Mouse (Mus musculus): ENCODE measurements around the gene Gpd2. TPM values are rescaled to one million over a fixed set of nuclear protein-coding genes. Genes with fewer than 3 reads are reported as not detected.

Gene Gpd2
- total RNA-seq (2021), result 100 to 1,000 TPM; 135 to 138 TPM

DNA sequence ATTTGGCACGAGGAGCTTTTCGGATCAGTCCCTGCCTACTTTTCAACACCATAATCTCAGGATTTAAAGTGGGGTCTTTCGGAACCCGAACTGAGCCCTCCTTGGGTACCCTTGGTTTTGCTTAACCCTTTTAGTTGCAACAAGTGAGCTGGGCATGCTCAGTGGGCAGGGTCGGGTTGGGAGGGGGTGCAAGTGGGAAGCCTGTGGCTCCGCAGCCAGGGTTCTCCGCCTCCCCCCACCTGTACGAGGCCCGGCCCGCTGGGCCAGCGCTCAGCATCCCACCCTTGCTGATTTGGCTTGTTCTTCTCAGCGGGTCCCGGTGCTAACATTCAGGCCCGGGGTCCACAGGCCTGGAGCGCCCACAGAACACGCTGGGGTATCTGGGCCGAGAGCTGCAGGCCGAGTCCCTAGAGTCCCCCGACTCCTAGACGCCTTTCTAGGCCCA lies at the start of gene Gpd2:
Gene Gpd2 (plus strand): TSS at position 161 of the 445 bp plus-strand sequence.
- DNase-seq (ENCODE audit: extremely low spot score in 1 of 2, low spot score in 1 of 2), result peak; percentile 42 to 55

DNA sequence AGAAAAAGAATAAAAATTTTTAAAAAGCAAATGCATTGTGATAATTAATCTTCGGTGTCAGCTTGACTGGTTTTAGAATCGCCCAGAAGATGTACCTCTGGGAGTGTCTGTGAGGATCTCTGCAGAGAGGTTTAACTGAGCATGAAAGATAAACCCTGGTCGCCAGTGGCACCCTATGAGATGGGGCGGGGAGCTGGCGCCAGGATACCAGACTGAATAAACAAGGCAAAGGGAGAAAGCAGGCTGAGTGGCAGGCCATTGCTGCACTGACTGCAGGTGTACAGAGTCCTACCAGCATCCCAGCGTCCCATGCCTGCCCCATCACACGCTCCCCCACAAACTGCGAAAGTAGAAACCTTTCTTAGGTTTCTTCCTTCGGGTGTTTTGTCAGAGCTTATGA lies 49.2 kb upstream of the Gpd2 start:
- no peak for DNase-seq (ENCODE audit: extremely low spot score in 1 of 2, low spot score in 1 of 2)

DNA sequence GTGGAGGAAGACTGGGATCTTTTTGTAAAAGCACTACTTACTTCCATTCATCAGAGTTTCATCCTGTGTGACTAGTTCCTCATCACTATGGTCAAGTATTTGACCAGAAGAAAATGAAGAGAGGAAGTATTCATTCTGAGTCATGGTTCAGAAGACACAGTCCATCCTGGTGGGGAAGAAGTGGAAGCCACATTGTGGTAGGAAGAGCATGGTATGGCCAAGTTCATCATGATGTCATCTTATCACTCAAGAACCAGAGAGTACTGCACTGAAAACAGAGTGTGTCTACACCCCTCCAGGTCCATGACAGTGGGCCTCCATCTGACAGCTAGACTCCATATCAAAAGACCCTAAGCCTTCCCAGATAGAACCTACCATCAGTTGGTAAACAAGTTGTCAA lies 46.6 kb upstream of the Gpd2 start:
- no peak for DNase-seq (ENCODE audit: extremely low spot score in 1 of 2, low spot score in 1 of 2)

DNA sequence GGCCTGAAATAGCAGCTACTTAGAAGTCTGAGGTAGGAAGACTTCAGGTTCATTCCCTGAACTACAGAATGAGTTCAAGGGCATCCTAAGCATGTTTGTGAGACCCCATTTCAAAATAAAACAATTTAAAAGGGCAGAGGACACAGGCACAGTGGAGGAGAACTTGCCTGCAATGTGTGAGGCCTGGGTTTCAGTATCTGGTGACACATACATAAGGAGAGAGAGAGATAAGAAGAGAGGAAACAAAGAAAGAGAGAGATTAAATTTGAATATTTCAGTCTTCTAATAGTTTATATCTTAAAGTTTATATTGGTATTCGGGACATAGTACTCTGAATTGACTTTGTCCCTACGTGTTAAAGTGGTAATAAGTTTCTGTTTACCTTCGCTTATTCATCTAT lies 38.4 kb upstream of the Gpd2 start:
- DNase-seq (ENCODE audit: extremely low spot score in 1 of 2, low spot score in 1 of 2), result no peak

DNA sequence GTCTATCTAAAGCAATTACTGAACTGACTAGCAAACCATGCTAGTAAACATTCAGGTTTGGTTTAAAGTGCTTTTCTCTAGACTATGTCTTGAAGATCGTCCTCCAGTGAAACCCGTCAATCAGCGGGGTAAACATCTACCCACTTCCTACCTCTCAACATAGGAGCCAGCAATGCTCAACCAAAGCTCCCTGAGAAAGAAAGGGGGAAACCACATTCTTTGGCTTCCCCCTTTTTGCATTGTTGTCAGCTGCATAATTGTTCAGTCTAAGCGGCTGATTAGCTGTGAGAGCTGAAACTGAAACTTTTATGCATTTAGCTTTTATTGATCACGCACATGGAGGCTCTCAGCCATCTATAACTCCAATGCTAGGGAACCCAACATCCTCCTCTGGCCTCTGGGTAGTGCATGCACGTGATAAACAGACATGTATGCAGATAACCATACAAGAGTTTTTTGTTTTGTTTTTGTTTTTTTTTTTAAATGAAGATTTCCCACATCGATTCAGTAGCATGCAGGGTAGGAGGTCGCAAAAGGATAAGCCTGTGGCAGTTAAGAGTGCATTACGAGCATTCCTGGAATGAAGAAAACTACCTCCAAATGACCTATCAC lies 28.9 kb upstream of the Gpd2 start:
- DNase-seq (ENCODE audit: extremely low spot score in 1 of 2, low spot score in 1 of 2), result no peak

DNA sequence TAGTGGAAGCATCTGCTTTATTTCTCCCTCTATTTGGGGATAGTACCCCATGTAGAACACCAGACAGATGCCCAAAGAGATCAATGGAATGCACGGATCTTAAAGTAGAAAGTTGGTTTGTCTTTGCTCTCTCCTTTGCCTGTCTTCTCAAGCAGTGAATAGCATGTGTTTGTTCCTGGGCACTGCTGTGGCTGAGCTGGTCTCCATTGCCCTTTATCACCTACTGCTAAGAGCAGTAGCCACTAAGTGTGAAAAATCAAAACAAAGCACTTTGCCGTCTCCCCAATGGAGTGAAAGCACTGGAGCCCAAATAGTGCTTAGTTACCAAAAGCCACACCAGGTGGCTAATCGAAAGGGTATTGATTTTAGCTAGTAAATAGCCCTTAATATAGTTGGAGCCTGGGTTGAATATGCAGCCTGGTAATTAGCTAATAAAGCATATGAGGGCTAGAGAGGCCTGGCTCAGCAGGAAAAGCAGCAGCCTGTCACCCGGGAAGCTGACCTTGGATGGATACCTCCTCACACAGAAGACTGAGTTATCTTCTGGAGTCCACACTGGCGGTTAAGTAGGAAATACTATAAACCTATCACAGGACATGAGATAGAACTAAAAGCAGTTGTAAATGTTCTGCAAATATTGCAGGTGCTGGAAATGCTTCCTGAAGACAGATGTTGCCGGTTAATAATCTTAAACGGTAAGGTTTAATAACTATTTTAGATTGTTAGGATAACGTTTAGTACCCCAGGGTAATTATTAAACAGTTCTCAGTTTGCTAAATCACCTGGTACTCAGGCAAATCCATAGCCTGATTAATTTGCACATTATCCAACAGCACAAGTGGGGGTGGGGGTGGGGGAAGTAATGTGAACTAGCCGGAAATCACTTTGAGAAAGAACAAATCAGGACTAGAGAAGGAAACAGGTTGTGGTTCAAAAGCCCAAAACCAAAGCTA lies 26.1 kb upstream of the Gpd2 start:
- no peak for DNase-seq (ENCODE audit: extremely low spot score in 1 of 2, low spot score in 1 of 2)

DNA sequence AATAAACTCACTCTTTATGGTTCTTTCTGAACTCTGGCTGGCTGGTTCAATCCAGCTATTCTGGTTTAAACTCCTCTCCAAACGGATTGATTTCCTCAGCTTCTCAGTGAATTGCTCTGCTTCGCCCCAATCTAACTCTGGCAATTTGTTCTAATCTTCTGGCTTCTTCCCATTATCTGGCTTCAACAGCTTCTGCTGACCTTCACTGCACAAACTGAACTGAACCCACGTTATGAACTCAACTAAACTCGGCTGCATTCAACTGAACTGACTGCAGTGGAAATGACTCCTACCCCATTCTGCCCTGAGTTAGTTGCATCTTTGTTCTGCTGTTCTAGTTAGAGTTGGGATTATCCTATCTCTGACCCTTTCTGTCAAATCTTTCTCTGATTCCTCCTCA lies 24.1 kb upstream of the Gpd2 start:
- DNase-seq (ENCODE audit: extremely low spot score in 1 of 2, low spot score in 1 of 2), result no peak

DNA sequence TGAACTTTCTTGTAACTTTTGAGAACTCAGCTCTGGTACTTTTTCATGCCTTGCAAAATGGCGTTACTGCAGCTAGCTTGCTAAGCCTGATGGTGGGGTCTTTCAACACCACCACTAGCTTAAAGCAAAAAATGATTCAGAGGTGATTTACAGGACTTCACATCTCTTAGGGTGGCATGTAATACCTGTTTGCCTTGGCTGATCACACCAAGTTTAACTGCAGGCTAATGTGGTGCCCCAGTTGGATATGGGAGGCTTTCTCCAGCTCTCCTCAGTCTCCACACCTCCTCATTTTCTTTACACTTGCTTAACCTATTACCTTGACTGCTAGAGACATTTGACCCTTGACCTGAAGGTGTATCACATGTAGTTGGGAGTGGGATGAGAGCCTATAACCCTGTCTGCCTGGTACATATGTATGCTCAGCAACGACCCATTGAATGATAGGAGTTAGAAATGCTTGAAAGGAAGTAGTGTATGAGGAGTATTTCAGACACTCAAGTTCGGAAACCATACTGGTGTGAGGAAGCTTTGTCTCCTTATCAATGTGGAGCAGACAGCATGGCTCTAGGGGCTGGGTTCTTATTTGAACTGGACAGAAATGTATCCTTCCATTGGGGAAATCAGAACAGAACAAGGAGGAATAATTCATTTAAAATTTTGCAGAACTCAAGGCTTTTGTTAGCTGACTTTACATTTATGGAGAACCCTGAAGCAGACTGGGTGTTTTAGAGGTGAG lies 14.0 kb upstream of the Gpd2 start:
- no peak for DNase-seq (ENCODE audit: extremely low spot score in 1 of 2, low spot score in 1 of 2)

DNA sequence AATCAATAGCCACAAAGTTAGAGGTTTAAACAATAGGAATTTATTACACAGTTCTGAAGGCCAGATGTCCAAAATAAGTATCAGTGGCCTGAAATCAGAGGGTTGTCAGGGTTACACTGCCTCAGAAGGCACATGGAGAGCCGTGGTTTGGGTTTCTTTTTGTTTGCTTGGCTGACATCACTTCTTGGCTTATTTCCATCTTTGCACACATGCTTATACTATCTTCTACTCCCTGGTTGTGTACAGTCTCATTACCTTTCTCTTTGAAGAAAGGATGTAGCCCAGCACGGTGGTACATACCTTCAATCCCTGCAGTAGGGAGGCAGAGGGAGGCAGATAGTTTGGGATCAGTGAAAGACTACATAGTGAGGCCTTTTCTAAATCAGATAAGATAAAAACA lies 12.2 kb upstream of the Gpd2 start:
- no peak for DNase-seq (ENCODE audit: extremely low spot score in 1 of 2, low spot score in 1 of 2)

DNA sequence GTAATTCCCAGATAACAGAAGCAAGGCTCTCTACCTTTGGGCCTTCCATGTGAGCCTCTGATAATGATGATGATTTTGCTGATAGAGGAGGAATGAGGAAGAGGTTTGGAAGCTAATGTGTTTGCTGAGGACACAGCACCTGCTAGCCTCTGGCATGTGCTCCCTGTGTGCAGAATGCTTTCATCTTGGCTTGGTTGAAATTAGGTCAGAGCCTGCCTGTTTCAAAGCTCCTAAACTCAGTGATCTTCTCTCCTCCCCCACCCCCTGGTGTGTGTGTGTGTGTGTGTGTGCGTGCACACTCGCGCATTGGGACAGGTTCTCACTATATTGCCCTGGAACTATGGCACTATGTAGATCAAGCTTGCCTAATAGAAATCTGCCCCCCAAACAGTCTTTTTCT lies 10.0 kb upstream of the Gpd2 start:
- no peak for DNase-seq (ENCODE audit: extremely low spot score in 1 of 2, low spot score in 1 of 2)

DNA sequence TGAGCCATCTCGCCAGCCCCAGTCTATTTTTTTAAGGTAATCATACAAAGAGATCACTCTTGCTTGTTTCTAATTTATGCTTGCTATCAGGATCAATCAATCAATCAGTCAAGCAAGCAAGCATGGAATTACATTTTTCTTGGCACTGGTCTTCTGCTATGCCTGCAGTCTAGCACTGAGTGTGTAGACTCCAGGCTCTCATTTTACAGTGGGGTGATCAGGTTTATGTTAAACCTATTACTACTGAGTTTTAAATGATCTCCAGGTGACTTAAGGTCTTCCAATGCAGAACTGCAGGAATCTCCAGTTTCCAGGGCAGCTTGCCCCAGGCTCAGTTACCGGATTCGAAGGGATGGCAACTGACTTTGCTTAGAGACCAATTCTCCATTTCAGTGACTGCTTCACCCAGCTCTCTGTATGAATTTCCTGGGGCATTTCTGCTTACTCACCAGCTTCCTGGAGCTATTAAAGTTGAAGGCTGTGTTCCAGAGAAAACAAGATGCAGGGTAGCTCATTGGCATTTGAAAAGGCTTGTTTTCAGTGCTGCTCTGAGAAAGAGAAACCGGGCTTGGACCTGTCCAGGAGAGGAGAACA lies 7.7 kb upstream of the Gpd2 start:
- DNase-seq (ENCODE audit: extremely low spot score in 1 of 2, low spot score in 1 of 2), result no peak

DNA sequence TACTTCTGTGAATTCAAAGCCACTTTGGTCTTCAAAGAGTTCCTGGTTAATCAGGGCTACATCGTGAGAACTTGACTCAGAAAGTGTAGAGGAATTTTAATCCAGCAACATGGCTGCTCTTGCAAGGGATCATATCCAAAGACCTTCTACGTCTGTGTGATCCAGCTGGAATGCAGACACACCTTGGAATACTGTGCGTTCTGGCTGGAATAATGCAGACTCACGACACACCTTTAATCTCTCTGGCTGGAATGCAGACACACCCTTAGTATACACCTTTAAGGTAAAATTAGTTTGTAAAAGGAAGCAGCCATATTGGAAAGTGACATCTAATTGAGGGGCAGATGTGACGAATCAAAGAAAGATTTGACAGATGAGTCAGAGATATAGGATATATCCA lies 6.0 kb upstream of the Gpd2 start:
- no peak for DNase-seq (ENCODE audit: extremely low spot score in 1 of 2, low spot score in 1 of 2)

DNA sequence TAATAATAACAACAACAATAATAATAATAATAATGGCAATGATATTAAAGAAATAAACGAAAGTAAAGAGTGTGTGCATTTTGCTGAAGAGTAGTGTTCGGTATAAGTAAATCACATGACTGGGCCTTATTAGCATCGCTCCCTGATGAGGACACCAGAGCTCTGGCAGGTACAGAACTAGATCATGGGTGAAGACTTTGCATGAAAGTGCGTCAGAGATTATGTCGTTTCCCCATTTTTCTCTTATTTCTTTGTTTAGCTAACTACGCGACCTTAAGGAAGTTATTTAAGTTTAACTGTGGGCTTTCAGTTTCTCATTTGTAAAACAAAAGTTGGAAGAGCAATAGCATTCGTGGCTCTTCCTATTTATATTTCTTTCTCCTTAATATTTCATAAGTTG lies 5.1 kb upstream of the Gpd2 start:
- DNase-seq (ENCODE audit: extremely low spot score in 1 of 2, low spot score in 1 of 2), result no peak

DNA sequence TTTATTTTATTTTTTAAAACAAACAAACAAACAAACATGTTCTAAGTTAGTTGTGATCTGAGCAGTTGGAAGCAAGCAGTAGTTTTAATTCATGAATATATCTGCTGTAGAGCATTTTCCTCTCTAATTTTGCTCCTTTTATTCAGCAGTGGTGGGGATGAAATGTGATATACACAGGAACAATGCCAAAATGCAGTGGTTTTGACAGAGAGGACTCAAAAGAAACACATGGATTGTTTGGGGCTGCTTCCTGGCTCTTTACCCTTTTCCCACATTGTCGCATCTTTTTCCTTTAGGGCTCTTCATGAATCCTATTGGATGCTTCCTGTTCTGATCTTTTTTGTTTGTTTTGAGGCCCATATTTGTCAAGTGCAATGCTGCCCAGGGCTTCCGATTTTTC lies 1.2 kb upstream of the Gpd2 start:
- no peak for DNase-seq (ENCODE audit: extremely low spot score in 1 of 2, low spot score in 1 of 2)

DNA sequence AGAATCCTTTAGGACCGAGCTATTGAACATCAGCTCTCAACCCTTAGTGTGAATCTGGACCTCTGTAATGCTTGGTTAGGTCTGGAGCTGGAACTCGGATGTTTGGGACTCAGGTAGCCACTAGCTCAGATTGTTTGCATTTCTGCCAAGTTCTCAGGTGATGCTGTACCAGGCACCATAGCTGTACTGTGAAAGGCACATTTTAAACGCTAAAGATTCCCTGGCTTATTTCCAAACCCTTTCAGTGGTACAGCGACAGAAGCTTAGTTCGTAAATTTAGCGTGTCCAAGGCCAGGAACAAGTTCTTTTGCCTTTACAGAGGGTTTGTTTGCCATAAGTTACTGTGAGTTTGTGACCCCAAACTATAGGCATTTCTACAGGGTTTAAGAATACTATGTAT lies 409 bp upstream of the Gpd2 start:
- DNase-seq (ENCODE audit: extremely low spot score in 1 of 2, low spot score in 1 of 2), result no peak

DNA sequence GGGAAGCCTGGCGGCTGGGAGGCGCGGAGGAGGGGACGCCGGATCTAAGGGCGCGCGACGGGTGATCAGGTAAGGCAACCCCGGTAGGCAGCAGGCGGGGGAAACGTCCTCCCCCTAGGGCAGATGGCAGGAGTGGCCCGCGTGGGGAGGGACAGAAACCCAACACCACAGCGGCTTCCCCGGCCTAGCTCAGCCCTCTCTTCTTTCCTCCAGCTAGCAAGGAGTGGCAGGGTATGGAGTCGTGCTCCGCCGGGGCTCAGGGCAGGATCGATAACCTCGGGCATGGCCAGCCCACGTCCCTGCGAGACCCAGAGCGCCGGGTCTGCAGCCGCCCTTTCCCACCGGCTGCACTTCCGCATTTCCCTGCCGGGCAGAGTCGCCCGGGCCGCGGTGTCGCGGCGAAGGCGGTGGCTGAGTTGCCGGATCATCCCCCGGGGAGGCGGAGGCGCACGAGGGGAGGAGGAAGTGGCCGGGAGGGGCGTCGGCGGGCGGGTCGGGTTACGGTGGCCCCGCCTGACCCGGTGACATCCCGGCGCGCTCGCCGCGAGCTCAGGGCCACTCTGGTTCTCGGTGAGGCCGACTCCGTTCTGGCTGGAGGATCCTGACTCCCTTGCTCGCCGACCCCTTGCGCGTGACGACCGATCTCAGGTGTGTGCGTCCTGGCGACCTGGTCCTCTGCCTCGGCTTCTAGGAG lies 632 bp downstream of the Gpd2 start:
- DNase-seq (ENCODE audit: extremely low spot score in 1 of 2, low spot score in 1 of 2), result peak; percentile 61 to 67

DNA sequence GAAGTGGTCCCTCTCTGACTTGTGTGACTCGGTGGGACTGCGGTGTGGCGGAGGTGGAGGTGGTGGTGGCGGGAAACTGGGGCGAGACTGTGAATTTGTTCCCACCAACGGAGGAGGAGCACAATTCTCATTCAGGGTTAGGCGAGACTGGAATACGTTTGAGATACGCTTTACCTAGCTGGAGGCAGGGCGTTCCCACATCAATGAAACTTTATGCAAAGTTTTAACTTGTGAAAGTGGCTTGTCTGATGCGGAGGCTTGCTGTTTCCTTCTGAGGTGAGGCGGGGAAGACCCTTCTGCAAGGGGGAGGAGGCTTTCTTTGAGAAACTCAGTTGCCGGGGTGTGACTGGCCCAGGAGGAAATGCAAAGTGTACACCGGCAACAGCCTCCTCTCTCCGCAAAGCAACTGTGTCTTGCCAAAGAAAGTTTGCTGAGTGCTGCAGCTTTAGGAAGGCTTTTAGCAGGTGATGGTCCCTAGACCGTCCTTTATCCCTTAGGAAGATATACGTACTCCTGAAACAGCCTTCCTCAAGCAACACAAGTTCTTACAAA lies 1.3 kb downstream of the Gpd2 start:
- DNase-seq (ENCODE audit: extremely low spot score in 1 of 2, low spot score in 1 of 2), result no peak

DNA sequence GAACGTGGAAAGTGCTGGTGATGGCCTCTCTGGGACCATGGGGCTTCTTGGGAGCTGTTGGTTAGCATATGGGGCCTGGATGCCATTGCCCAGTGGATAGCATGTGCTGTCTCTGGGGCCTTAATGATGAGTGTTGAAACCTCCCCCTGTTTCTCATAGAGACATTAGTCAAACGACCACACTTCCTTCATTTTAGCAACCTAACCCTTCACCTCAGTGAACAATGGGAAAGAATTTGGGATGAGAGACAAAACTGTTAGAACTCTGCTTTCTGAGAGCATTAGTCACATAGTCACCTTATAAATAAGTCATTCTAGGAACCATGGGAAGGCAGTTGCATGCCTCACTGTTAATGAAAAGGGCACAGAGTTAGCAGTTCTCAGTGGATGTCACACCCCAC lies 1.9 kb downstream of the Gpd2 start:
- DNase-seq (ENCODE audit: extremely low spot score in 1 of 2, low spot score in 1 of 2), result no peak

DNA sequence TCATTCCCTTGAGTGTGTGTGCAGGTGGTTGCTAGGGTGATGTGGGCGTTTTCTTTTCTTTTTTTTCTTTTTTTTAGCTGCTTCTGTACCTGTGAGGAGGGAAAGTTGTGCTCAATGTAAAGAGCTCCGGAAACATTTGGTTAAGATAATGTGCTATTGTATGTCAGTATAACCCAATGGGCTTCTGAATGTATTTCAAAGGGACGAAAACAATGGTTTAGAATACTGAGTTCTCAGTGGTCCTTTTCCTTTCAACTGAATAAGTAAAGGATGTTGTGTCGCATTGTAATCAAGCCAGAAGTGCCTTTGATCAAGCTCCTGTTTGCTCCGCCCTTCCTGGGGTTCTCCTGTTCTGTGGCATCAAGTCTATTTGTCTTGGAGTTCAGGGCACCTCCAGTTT lies 6.6 kb downstream of the Gpd2 start:
- DNase-seq (ENCODE audit: extremely low spot score in 1 of 2, low spot score in 1 of 2), result no peak

DNA sequence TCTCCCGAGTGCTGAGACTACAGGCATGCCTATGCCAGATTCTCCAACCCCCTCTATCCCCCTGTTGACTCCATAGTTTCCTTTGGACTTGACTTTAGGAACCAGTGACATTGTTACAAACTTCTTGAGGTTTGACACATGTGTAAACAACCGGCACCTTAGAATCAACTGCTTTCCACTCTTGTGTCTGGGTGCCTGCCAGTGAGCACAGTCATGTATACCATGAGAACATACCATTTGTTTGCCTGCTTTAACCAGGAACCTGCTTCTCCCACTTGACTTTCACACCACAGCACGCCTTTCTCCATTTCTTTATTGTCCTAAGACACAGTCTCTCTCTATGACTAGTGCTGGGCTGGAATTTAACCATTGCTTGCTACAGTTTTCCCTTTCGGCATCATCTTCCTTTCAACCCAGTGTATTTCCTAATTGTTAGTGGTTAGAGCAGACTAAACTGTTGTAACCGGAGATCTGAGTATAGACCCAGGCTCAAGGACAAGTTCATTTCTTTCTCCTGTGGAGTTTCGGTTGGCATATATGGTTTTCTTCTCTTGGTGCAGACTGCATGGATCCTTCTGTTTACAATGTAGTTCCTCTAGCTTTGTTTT lies 8.4 kb downstream of the Gpd2 start:
- no peak for DNase-seq (ENCODE audit: extremely low spot score in 1 of 2, low spot score in 1 of 2)
